Comparison of ENCODE assay signal across 20 mouse cellular contexts in the genomic region with DNA sequence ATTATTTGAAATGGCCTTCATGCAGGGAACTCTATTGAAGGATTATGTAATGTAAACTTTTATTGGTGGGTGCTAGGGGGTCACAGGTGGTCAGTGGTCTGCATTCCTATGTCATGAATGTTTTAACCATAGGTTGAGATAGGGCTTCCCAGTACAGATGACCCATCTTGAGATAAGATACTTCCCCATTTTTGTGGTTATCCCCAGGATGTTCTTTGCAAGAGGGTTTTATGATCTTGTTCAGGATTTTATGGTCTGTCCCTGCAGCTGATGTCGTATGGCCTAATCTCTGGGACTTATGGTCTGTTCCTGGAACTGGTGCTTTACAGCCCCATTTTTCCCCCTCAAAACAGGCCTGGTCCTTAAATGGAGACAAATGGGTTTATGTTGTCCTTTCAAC.
DNase-seq lines count a peak whose midpoint lies in the region; ATAC-seq and TF ChIP-seq lines count a peak whose summit lies in the region.
"Had no signal": no experiment of that assay in that cellular context is flagged by ENCODE, and none has a peak within 500 bp of the region (broad histone marks: within the 10 kb centered on the region; RNA-seq: fewer than 3 reads in every experiment).

No protein-coding gene starts in this region.

- no peak overlapping the region for H3ac ChIP-seq in C2C12 (ENCODE audit: control insufficient read depth, insufficient read length, low read depth)

- H3K79me2 ChIP-seq in C2C12 (ENCODE audit: control insufficient read depth, insufficient read depth) (no peaks in the 10 kb centered on the region), macrophage (ENCODE audit: inconsistent target) (peaks cover 54% of the 10 kb centered on the region; the same call in 1 of the 2 replicates)

- no peak overlapping the region for H3K9ac ChIP-seq in liver, embryonic 12.5 days
- H3K9ac ChIP-seq: embryonic facial prominence, embryonic 12.5 days; forebrain, embryonic 15.5 days; heart, embryonic 13.5 days; hindbrain, embryonic 12.5 days had no signal

- H3K4me2 ChIP-seq in liver, embryonic 12.5 days = no peak overlapping the region
- H3K4me2 ChIP-seq: embryonic facial prominence, embryonic 12.5 days; forebrain, embryonic 15.5 days; heart, embryonic 13.5 days; hindbrain, embryonic 12.5 days had no signal

- no peaks in the 10 kb centered on the region for H3K9me3 ChIP-seq in liver, embryonic 12.5 days (replicated peaks)
- H3K9me3 ChIP-seq: embryonic facial prominence, embryonic 12.5 days; forebrain, embryonic 15.5 days; heart, embryonic 13.5 days; hindbrain, embryonic 12.5 days had no signal

- H3K36me3 ChIP-seq in C2C12 (ENCODE audit: control insufficient read depth, insufficient read depth) = no peaks in the 10 kb centered on the region
- no peaks in the 10 kb centered on the region for H3K36me3 ChIP-seq in macrophage (ENCODE audit: inconsistent target)
- no peaks in the 10 kb centered on the region for H3K36me3 ChIP-seq in liver, embryonic 12.5 days
- H3K36me3 ChIP-seq: embryonic facial prominence, embryonic 12.5 days; forebrain, embryonic 15.5 days; heart, embryonic 13.5 days; hindbrain, embryonic 12.5 days had no signal

- ATAC-seq in neutrophil, adult 5-6 weeks (ENCODE audit: extremely low read depth, insufficient number of reproducible peaks, low FRiP score, poor library complexity, severe bottlenecking) = 0 out of 2 replicates have a peak, but pooled peaks have one; percentile 19
- ATAC-seq in liver, embryonic 12.5 days = no peak
- ATAC-seq: forebrain, embryonic 15.5 days; hindbrain, embryonic 16.5 days; inflammation-experienced regulatory T-cells, adult 6 months had no signal

- no peaks in the 10 kb centered on the region for H3K4me1 ChIP-seq in liver, embryonic 12.5 days
- H3K4me1 ChIP-seq: embryonic facial prominence, embryonic 12.5 days; forebrain, embryonic 15.5 days; heart, embryonic 13.5 days; hindbrain, embryonic 12.5 days had no signal

- DNase-seq in MEL-GATA-1-ER (ENCODE audit: extremely low read depth, low read depth) = peak; percentile 39
- no peak for DNase-seq in kidney, postnatal 14 days
- no peak for DNase-seq in urinary bladder, adult 18-20 months (ENCODE audit: low spot score in 2 of 2)
- DNase-seq: adrenal gland, adult 2 months; adrenal gland, postnatal 25 days; cerebellum, adult 18-20 months; cerebellum, adult 9-11 months; cerebellum, postnatal 36 days; gastrocnemius, postnatal 10 days; heart, postnatal 36 days had no signal

- TF ChIP-seq CTCF in C2C12 (IDR thresholded peaks at IDR 0.05; ENCODE audit: control insufficient read depth, insufficient read depth, insufficient read length) = no peak

- H3K79me3 ChIP-seq in C2C12 (ENCODE audit: low read depth) = no peaks in the 10 kb centered on the region

- peak overlapping the region; percentile 29 for H3K27ac ChIP-seq in macrophage
- H3K27ac ChIP-seq in liver, embryonic 12.5 days = no peak overlapping the region
- H3K27ac ChIP-seq: embryonic facial prominence, embryonic 12.5 days; forebrain, embryonic 15.5 days; heart, embryonic 13.5 days; hindbrain, embryonic 12.5 days had no signal

- H3K4me3 ChIP-seq in C2C12 (ENCODE audit: insufficient read depth, poor library complexity, severe bottlenecking) (no peak overlapping the region), macrophage (ENCODE audit: inconsistent target) (no peak overlapping the region)
- no peak overlapping the region for H3K4me3 ChIP-seq in liver, embryonic 12.5 days
- H3K4me3 ChIP-seq: embryonic facial prominence, embryonic 12.5 days; forebrain, embryonic 15.5 days; heart, embryonic 13.5 days; hindbrain, embryonic 12.5 days had no signal

- no peaks in the 10 kb centered on the region for H3K27me3 ChIP-seq in C2C12 (ENCODE audit: control insufficient read depth, insufficient read depth, insufficient read length)
- no peaks in the 10 kb centered on the region for H3K27me3 ChIP-seq in liver, embryonic 12.5 days (replicated peaks)
- H3K27me3 ChIP-seq: embryonic facial prominence, embryonic 12.5 days; forebrain, embryonic 15.5 days; heart, embryonic 13.5 days; hindbrain, embryonic 12.5 days had no signal

- 15% methylated on average over 1 of the region's 1 CpGs for WGBS in macrophage (ENCODE audit: missing documents)
- WGBS in liver, embryonic 12.5 days (ENCODE audit: insufficient replicate concordance) = 14% methylated on average over 1 of the region's 1 CpGs

TF ChIP-seq in C2C12, 6 proteins besides CTCF, POLR2A, EP300 and RAD21:
- peak; percentile 31 for TF ChIP-seq MYOD1 (IDR thresholded peaks at IDR 0.05; ENCODE audit: control insufficient read depth, insufficient read length, low read depth)
- no peak for TF ChIP-seq FOSL1 (IDR thresholded peaks at IDR 0.05; ENCODE audit: insufficient read depth, low read length, poor library complexity, severe bottlenecking)
- TF ChIP-seq USF1 (IDR thresholded peaks at IDR 0.05; ENCODE audit: low read depth) = no peak
TF ChIP-seq in C2C12: peak in this region for 1.
